Mouse (Mus musculus) lung, postnatal 14 days (tissue): ENCODE results near the gene Zgpat.

ENCODE experiments used
- DNase-seq: peaks from one replicate; pipeline ENCODE4 v3.0.0; 2021

The Zgpat gene

DNA sequence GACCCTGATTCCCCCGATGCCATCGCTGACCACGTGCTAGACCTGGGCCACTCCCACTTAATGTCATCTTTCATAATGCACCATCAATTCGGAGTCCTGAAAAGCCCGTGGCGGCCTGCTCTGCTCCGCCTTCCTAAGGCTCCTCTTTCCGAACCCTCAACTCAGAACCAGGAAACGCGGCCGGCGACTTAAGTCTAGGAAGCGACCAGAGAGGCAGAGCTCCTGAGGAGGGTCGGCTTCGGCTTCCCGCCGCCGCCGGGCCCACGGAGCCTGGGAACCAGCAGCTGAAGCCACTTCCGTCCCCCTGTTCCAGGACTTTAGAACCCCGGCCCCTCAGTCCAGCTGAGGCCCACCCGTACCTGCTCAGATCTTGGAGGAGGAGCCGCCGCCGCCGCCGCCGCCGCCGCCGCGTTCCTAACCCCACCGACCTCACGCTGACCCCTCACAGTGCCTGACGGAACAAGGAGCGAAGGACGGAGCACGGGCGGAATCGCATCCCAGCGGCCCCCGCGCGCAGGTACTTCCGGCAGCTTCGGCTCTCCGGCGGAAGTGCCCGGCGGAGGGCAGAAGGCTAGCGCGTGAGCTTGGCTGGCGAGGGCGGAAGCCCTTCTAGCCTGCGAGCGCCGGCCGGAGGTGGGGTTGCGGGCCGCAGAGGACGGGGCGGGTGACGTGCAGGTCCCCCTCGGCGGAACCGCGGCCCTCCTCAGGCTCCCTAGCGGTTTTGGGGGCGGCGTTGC lies at the start of gene Zgpat, which contains the start of gene Arfrp1:
TSS of gene Zgpat (plus strand) at position 69 of the 737 bp plus-strand sequence.
TSS of gene Arfrp1 (minus strand) at position 545 of the 737 bp plus-strand sequence.
- peak; percentile 87 for DNase-seq

DNA sequence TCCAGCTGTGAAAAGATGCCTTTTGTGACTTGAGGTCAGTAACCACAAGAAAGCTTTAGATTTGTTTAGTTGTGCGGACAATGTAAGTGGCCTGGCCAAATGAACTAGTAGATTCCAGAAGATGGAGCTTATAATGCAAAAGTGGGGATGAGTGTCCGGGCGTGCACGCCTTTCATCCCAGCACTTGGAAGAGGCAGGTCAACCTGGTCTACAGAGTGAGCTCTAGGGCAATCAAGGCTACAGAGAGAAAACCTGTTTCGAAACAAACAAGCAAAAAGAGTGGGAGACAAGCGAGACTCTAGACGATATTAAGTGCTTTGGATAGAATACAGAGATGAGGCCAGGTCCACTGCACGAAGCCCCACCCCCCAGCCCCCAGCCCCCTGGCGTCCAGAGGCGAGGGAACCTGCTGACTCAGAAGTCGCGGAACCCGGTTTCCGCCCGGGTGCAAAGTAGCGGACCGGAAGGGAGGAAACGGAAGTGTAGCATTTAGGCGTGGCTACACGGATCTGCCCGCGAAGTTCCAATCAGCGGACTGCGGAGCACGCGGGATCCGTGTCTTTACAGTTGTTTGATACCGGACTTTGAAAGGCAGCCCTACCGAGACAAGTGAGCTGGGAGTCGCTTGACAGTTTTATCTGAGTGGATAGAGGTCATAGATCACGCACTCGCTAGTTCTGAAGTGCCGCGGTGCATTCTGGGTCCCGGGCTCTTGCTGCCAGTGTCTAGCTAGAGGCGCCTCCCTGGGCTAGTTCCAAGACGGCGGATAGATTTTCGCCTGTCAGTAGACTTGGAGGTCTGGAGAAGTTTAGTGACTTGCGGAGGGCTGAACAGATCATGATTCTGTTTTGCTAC lies 45.3 kb upstream of the Zgpat start, which contains the start of gene Rtel1:
TSS of gene Rtel1 (plus strand) at position 492 of the 855 bp plus-strand sequence.
- peak; percentile 83 for DNase-seq

DNA sequence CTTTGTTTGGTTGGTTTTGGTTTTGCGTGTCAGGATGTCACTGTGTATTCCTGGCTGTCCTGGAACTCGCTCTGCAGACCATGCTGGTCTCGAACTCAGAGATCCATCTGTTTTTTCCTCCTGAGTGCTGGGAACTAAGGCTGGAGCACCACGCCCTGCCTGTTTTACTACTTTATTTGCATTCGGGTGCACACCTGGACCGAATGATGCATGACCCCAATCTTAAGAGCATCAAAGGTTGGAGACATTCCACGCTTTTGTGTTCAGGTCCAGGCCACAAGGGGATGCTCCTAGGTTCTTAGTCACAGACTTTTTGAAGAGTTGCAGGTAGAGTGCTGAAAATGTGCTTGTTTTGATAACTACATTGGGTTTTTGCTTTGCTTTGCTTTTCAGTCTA lies 44.6 kb upstream of the Zgpat start:
- no peak for DNase-seq

DNA sequence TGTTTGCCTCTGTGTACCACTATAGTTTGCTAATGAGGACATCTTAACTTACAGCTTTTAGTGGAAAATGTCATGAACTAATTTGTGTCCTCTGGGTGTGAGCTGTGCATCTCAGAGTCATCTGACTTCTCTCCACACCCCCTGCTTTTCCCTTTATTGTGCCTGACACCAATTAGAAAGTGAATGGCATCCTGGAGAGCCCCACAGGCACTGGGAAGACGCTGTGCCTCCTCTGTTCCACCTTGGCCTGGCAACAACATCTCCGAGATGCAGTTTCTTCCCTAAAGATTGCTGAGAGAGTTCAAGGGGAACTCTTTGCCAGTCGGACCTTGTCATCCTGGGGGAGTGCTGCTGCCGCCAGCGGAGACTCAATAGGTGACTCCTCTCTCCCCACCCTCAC lies 42.6 kb upstream of the Zgpat start:
- DNase-seq: no peak

DNA sequence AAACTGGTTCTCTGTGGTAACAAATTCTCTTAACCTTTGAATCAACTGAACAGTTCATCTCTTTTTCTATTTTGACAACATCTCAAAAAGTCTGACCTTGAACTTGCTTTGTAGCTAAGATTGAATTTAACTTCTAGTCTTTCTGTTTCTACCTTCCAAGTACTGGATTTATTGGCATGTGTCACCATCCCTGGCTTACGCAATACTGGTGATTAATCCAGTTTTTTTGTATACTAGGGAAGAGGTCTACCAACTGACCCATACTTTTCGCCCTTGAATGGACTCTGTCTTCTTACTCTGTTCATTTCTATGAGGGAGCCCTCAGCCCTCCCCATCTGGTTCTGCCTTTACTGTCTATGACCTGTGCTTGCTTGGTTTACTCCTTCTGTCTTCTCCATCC lies 38.6 kb upstream of the Zgpat start:
- no peak for DNase-seq

DNA sequence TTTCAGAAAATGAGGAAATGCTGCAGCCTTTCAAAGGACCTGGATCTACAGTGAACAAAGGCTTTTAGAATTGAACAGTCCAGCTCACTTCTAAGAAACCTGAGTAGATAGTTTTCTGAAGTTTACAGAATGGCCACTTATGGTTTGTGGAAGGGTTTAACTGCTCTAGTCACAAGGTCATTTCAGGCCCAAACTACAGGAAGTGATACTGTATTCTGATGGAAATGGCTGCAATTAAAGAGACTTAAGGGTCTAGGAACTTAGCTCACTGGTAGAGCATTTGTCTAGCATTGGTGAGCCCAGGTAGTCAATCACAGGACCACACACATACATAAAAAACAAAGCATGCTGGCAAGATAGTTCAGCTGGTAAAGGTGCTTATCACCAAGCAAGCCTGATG lies 32.2 kb upstream of the Zgpat start:
- no peak for DNase-seq

DNA sequence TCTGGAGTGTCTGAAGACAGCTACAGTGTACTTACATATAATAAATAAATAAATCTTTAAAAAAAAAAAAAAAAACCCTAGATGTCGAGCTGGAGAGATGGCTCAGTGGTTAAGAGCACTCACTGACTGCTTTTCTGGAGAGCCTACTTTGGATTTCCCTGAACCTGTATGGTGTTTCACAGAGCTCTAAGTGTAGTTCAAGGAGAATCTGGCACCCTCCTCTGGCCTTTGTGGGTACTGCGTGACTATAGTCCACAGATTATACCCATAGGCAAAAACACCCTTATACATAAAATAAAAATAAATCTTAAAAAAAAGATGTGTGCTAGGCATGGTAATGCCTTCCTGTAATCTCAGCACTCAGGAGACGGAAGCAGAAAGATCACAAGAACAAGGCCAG lies 30.7 kb upstream of the Zgpat start:
- peak; percentile 77 for DNase-seq

DNA sequence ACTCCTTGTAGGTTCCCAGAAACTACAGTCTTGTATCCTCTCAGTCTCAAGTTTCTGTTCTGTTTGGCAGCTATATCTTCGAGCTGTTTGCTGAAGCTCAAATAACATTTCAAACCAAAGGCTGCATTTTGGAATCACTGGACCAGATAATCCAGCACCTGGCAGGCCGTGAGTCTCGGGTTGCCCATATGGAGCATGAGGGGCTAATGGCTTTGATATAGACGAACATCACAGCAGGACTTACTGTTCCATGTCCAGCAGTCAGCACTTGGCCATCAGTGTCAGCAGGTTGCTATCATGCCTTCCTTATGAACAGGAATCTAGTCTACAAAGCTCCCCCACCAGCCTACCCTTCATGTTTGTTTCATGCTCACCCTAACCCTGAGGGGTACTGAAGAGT lies 24.3 kb upstream of the Zgpat start:
- no peak for DNase-seq

DNA sequence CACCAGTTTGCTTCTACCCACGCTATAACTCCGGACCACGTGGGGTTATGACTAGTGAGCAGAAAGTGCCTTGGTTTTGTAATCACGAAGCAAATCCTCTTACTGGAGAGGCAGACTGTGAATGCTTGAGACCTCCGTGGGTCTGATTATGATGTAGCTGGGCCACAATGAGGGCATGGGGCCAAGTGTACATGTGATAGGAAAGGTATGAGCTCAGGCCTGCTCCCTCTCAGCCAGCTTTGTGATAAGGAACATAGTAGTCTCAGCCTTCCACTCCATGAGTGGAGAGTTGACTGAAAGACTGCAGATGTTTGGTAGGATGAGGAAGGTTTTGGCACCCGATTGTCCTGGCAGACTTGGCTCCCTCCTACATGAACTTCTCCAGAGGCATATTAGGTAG lies 22.0 kb upstream of the Zgpat start:
- no peak for DNase-seq

DNA sequence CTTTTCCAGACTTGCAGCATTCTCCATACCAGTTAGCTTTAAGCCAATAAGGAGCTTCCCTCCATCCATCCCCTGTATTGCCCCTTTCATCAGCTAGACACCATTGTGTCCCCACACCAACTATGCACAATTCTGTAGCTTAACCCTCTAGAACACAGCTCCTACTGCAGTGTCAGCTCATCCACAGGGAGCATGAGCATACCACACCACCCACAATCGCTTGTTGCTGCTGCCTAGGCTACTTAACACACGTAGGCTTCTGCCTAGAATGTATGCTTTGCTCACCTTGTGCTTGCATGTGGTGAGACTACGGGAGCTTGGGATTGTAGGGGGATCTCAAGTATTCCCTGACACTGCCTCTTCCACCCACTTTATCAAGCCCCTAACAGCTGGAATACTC lies 7.9 kb upstream of the Zgpat start:
- DNase-seq: no peak

DNA sequence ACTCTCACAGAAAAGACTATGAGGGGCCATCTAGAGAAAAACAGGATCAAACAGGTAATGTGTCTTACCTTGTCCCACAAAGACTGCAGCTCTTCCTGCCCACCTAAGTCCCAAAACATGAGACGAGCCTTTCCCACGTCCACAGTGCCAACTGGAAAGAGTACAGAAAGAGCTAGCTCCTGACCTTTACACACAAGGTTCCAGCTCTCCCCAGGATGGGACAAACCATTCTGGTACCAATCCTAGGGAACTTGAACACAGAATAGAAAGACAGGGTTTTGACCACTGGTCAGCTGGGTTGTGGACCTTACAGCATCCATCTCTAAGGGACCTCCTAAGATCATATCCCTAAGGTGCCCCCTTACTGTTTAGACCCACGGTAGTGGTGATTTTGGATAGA lies 782 bp upstream of the Zgpat start:
- no peak for DNase-seq

DNA sequence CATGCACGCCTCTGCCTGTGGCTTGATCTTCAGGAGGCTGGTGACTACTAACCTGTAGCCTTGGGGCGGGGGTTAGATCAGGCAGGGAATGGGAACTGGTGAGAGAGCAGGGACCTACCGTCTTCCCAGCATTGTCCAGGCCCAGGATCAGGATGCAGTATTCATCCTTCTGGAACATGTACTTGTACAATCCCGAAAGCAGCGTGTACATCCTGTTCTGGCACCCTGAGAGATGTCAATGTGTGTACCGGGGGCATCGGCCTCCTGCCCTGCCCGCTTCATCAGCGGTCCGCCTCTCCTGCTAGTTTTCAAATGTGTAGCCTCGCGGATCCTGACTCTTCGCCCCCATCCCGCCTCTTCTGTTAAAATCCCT lies 255 bp upstream of the Zgpat start:
- DNase-seq: no peak

DNA sequence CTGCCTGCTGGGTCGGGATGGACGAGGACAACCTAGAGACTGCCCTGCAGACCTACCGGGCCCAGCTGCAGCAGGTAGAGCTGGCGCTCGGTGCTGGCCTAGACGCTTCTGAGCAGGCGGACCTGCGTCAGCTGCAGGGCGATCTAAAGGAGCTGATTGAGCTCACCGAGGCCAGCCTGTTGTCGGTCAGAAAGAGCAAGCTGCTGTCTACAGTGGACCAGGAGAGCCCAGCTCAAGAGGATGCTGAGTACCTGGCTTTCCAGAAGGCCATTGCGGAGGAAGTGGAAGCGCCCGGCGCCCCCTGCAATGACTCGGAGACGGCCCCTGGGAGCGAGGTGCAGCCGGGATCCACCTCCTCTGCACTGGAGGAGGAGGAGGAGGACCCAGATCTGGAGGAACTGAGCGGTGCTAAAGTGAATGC lies 937 bp downstream of the Zgpat start:
- no peak for DNase-seq

DNA sequence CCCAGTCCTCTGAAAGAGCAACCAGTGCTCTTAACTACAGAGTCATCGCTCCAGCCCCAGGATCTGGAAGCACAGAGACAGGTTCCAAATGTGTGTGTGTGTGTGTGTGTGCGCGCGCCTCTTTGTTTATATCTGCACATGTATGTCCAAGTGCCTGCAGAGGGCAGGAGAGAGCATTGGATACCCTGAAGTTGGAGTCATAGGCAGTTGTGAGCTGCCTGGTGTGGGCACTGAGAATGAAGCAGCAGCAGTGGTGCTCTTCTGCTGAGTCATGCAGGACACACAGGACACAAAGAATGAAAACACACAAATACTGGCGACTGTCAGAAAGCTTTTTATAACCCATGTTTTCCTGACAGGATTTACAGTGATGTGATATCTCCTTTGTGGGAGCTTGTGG lies 5.3 kb downstream of the Zgpat start:
- no peak for DNase-seq

DNA sequence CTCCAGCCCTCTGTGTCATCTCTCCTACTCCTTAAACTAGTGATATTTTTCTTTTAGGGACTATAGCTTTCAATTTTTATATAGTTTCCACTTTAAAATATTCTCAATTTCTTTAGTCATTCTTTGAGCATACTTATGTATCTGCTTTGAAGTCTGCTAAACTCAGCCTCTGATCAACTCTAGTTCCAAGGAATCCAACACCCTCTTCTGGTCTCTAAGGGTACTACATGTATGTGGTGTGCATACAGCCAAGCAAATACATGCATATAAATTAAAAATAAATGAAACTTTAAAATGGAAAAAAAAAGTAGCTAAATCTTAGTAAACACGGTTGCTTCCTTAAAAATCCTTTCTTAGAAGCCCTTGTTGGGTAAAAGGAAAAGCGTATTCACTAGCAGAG lies 11.1 kb downstream of the Zgpat start:
- peak; percentile 20 for DNase-seq

DNA sequence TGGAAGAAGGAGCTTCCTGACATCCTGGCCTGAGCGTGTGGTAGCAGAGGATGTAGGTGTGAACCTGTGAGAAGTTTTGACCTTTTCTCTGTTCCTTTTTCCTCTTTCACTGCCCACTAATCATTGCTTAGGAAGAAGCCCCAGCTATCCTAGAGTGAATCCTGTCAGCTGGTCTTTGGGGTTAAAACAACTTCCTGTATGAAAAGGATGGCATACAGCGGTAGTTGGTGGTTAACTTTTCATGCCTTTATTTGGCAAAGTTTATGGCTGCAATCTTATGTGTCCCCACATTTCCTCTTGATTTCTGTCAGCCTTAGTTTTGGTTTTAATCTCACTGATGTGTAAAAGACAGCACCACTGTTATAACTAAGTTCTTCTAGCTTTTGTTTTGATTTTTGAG lies 12.5 kb downstream of the Zgpat start:
- no peak for DNase-seq

DNA sequence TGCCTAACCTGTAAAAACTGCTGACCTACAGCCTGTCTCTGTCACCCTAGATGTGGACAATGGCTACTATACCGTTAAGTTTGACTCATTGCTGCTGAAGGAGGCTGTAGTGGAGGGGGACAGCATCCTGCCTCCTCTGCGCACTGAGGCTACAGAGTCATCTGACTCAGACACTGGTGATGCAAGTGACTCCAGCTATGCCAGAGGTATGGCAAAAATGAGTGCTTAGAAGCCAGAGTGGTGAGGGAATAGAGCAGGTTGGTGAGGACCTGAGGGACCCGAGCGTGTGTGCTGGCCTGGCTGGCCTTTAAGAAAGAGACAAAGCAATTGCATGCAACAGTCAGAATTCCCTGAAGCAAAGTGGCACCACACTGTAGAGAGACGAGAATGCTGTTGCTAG lies 14.0 kb downstream of the Zgpat start:
- no peak for DNase-seq

DNA sequence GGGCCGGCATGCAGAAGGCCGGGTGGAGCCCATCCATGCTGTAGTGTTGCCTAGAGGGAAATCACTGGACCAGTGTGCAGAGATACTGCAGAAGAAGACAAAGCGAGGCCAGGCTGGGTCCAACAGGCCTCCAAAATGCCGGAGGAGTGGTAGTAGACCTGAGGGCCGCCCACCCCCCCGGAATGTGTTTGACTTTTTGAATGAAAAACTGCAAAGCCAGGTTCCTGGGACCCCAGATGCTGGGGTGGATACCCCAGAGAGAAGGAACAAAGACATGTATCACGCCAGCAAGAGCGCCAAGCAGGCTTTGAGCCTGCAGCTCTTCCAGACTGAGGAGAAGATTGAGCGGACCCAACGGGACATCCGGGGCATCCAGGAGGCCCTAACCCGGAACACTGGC lies 15.1 kb downstream of the Zgpat start, which contains the start of gene Lime1:
TSS of gene Lime1 (plus strand) at position 301 of the 400 bp plus-strand sequence.
- no peak for DNase-seq

DNA sequence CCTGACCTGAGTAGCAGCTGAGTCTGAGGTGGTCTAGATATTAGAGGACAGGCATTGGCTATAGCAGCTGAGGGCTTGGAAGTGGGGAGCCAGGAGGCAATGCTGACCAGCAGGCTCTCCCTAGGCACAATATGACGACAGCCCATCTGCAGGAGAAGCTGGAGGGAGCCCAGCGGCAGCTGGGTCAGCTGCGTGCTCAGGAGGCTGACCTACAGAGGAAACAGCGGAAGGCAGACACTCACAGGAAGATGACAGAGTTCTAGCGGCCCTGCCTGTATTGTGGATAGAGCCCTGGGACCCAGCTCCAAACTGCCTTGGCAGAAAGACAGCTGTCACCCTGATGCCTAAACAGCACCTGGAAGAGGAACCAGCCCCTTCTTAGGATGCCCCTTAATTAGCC lies 15.5 kb downstream of the Zgpat start:
- no peak for DNase-seq

DNA sequence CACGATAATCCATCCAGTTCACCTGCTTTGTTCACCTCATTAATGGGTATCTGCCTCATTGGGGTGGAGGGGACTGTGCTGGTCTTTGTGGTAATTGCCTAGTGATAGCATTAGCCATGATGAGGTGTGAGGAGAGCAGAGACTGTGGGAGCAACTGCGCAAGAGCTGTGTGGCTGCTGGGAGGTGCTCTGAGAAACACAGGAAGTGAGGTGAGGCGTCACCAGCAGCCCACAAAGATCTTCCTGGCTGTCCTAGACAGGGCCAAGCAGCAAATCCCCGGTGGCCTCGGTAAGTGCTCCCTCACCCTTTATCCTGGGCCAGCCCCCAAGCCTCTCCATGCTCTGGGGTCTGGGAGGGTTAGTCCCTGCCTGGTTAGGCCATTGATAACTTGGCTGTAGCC lies 16.4 kb downstream of the Zgpat start:
- no peak for DNase-seq

DNA sequence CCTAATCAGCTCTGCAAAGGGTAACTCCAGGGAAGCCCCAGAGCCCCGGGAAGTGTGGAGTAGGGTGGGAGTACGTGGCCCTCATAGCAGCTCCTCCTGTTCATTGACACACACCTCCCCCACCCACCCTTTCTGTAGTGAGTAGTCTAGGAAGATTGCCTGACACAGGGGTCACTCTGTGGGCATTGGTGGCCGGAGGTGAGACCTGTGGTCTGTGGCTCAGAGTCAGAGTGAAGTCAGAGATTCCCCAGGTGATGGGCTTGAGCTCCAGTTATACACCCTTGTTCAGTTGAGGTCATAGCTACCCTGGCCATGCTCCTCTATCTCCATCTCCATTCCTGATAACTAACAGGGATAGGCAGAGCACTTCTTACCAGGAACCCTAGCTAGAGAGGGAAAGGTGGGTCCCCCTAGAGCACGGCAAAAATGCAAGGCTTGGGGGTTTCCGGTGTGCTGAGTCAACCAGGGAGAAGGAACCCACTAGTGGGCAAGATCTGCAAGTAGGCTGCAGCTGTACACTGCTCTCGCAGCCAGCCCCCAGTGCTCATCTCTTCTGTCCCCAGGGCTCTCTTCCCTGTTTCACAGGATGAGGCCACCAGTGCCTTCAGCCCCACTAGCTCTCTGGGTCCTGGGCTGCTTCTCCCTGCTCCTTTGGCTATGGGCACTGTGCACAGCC lies 17.0 kb downstream of the Zgpat start:
- no peak for DNase-seq

DNA sequence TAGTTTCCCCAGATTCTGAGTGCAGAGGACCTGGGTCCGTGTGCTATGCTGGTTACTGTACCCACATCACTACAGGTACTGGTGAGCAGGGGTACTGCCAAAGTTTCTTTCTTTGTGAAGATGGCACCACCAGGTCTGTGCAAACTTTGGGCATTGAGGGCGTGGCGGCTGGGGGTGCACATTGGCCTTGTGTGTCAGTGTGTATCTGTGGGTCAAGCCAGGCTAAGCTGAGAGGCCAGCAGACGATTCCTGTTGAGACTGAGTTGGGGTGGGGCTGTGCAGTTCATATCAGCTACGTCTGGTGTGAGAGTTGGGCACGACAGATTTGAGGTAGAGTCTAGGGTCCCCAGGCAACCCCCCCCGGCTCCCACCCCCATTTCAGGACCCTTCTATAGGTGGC lies 19.7 kb downstream of the Zgpat start:
- no peak for DNase-seq

DNA sequence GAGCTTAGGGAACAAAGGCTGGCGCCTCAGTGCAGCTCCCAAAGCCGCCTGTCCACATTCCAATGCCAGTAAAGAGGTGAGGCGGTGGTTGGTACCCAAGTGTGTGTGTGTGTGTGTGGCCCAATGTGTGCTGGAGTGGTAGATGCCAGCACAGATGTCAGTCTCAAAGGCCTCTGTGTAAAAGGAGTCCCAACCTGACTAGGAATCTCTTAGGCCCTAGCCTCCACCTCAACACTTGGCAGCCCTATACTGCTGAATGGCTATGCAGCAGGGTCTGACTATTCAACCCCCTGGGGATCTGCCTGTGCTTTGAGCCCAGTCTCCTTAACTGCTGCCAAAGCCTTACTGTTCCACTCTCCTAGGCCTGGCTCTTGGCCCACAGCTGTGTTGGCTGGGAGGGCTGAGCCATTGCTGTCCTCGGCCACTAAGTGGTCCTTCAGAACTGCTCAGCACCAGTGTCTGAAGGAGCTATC lies 20.2 kb downstream of the Zgpat start:
- DNase-seq: peak; percentile 57
